Mouse (Mus musculus) hindbrain, embryonic 16.5 days (tissue): Measurements from ENCODE around the gene Acot1. TPM values are rescaled to one million over a fixed set of nuclear protein-coding genes. Genes with fewer than 3 reads are reported as not detected.
A peak's percentile ranks its signal among the peaks of the same experiment; 100 is the strongest.
"Not testable (repeated sequence)": the region's sequence is repeated elsewhere in the genome, so short reads cannot be mapped to it uniquely, and the experiment has no call there.

Source experiments
- ATAC-seq: fragments of 200-750 bp; cut with Nextera tagmentation; 2 replicates; pipeline ENCODE4 v1.8.0; 2017; ENCODE audit warnings: moderate TSS enrichment, moderate library complexity
- H3K27ac ChIP-seq: fragments of 300-500 bp; sonication (generic); 2 replicates; pipeline ENCODE4 v1.5.1; 2014; ENCODE audit warnings: low read depth, mild to moderate bottlenecking, control low read depth, low read length, moderate library complexity
- H3K27me3 ChIP-seq: fragments of 300-500 bp; sonication (generic); replicated peaks from 2 replicates; pipeline ENCODE4 v1.6.1; 2014; ENCODE audit warnings: low read length; ENCODE audit not compliant: control insufficient read depth, insufficient read depth
- H3K36me3 ChIP-seq: fragments of 300-500 bp; sonication (generic); 2 replicates; pipeline ENCODE4 v1.6.1; 2014; ENCODE audit warnings: mild to moderate bottlenecking, low read length, moderate library complexity, mixed read lengths; ENCODE audit not compliant: control insufficient read depth, insufficient read depth
- H3K4me1 ChIP-seq: fragments of 300-500 bp; sonication (generic); 2 replicates; pipeline ENCODE4 v1.6.1; 2014; ENCODE audit warnings: low read depth, low read length; ENCODE audit not compliant: control insufficient read depth, insufficient read depth
- H3K4me2 ChIP-seq: fragments of 300-500 bp; sonication (generic); 2 replicates; pipeline ENCODE4 v1.6.1; 2014; ENCODE audit warnings: mild to moderate bottlenecking, low read length, control low read depth, moderate library complexity
- H3K4me3 ChIP-seq: fragments of 300-500 bp; sonication (generic); 2 replicates; pipeline ENCODE4 v1.5.1; 2014; ENCODE audit warnings: mild to moderate bottlenecking, low read length, control low read depth, moderate library complexity
- H3K9ac ChIP-seq: fragments of 300-500 bp; sonication (generic); 2 replicates; pipeline ENCODE4 v1.6.1; 2014; ENCODE audit warnings: low read depth, mild to moderate bottlenecking, control low read depth, low read length, moderate library complexity
- H3K9me3 ChIP-seq: fragments of 300-500 bp; sonication (generic); 2 replicates; pipeline ENCODE4 v1.6.1; 2014; ENCODE audit warnings: mild to moderate bottlenecking, low read length, moderate library complexity; ENCODE audit not compliant: control insufficient read depth
- WGBS: fragments of 180-500 bp; shearing (Covaris S2); extraction: QIAGEN DNeasy Blood & Tissue Kit; methylation state at CpG from one replicate; pipeline ENCODE4 v1.1.7; 2014; 5-methylcytosine and 5-hydroxymethylcytosine counted together
- polyA plus RNA-seq: library from polyadenylated mRNA; unstranded; fragments of >200 nt; fragmentation: Nextera tagmentation; extraction: Ambion mirVana; gene quantifications from 2 replicates; pipeline ENCODE4 v1.2.1, GENCODE M21; 2015

The Acot1 gene
- polyA plus RNA-seq: 98.1 and 112 TPM in 2 replicates

DNA sequence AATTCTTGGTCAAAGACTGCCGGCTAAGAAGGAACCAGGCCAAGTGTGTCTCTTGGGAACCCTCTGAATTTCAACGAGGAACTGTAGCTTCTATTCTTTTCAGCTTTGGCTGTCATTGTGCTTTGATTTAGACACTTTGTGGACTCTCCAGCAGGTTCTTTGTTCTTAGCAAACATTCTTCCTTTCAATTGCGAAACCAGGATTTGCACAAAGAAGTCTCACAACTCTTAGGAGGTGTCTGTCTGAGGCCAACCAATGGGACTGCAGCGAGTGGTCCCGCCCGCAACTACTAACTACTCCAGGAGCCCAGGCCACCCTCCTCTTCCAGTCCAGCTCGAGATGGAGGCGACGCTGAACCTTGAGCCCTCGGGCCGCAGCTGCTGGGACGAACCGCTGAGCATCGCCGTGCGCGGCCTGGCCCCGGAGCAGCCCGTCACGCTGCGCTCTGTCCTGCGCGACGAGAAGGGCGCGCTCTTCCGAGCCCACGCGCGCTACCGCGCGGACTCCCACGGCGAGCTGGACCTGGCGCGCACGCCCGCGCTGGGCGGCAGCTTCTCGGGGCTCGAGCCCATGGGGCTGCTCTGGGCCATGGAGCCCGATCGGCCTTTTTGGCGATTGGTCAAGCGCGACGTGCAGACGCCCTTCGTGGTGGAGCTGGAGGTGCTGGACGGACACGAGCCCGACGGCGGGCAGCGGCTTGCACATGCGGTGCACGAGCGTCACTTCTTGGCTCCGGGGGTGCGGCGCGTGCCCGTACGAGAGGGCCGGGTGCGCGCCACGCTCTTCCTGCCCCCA, at the start of gene Acot1:
TSS of gene Acot1 (plus strand) at position 320 of the 795 bp plus-strand sequence.
- H3K36me3 ChIP-seq, H3K27me3 ChIP-seq, H3K9me3 ChIP-seq, H3K4me1 ChIP-seq: not testable (repeated sequence)
- 1% methylated on average over 49 of the region's 70 CpGs for WGBS
- H3K27ac ChIP-seq: peak within 1 kb of the TSS; percentile 72
- ATAC-seq: peak; percentile 95
- H3K4me3 ChIP-seq: peak within 1 kb of the TSS; percentile 51
- H3K4me2 ChIP-seq: peak within 1 kb of the TSS; percentile 61
- peak within 1 kb of the TSS; percentile 62 for H3K9ac ChIP-seq

DNA sequence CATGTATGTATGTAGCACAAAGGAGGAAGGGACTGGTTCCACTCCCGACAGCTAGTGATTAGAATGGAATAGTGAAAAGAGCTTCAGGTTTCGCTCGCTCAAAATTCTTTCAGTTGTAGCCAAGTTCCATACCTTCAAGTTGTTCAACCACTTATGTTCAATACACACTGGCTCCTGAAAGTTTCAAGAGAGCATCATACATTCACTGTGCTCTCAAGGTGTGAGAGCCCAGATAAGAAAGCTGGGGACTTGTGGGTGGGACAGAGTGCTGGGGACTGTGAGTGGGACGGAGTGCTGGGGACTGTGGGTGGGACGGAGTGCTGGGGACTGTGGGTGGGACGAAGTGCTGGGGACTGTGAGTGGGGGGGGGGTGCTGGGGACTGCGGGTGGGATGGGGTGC, 44.1 kb upstream of the Acot1 start:
- no peak overlapping the region for H3K4me3 ChIP-seq
- no peak overlapping the region for H3K4me2 ChIP-seq
- no peak overlapping the region for H3K27ac ChIP-seq
- WGBS: 89% methylated on average over 7 of the region's 7 CpGs
- ATAC-seq: no peak
- no peak overlapping the region for H3K9ac ChIP-seq
- H3K4me1 ChIP-seq: no peaks in the 10 kb centered on the region
- no peaks in the 10 kb centered on the region for H3K36me3 ChIP-seq
- no peaks in the 10 kb centered on the region for H3K9me3 ChIP-seq
- no peaks in the 10 kb centered on the region for H3K27me3 ChIP-seq

DNA sequence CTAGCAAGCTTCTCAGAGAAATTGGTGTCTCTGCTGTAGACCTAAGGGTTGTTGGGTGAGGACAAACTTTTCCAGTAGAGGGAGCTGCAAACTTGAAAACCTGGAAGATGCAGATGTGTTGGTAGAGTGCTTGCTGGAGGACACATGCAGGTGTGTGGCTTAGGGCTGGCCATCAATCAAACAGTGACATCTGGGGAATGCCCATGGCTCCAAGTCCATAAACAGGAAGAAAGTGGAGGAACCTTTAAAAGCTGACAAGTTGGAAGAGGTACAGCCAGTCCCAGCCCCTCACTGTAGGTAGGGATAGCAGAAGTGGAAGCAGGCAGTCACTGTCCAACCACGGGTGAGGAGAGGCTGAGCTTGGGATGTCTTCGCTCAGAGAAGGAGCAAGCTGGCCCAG, 37.2 kb upstream of the Acot1 start:
- no peak overlapping the region for H3K4me3 ChIP-seq
- H3K4me1 ChIP-seq: no peaks in the 10 kb centered on the region
- H3K27me3 ChIP-seq: no peaks in the 10 kb centered on the region
- peak; percentile 58; the same call in 1 of the 2 replicates for ATAC-seq
- no peaks in the 10 kb centered on the region for H3K9me3 ChIP-seq
- H3K9ac ChIP-seq: no peak overlapping the region
- H3K4me2 ChIP-seq: no peak overlapping the region
- H3K36me3 ChIP-seq: no peaks in the 10 kb centered on the region
- 79% methylated on average over 2 of the region's 2 CpGs for WGBS
- H3K27ac ChIP-seq: no peak overlapping the region

DNA sequence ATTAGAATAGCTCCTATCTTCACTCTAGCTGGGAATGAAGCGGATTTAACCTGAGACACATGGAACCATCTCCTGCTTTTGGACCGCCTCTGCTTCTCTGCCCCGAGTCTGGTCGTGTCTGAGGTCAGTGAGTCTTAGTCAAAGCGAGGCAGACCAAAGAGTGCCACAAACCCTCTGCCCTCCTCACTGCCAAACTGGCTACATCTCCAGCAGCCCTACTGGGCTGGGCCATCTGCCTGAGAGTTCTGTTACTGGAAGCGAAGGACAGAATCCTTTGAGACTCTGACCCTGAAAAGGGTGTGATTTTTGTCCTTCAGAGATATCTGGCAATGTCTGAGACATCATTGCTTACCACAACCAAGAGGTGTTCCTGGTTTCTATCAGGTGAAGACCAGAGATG, 30.4 kb upstream of the Acot1 start:
- ATAC-seq: no peak

DNA sequence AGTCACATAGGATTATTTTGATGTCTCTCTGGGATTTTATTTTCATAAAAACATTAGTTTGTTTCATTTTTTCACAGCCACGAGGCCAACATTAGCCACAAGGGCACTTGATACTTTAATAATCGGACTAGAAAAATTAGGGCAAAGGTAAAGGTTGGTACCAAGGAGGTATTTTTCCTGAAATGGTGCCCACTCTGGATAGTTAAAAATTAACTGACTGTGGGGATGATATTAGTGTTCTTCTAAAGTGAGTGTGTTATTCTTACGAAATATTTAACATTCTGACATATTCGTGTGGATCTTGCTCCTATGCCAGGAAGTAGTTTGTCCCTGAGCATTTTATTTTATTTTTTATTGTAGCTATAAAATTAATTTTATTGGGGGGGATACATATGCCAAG, 27.7 kb upstream of the Acot1 start:
- no peaks in the 10 kb centered on the region for H3K36me3 ChIP-seq
- H3K9ac ChIP-seq: no peak overlapping the region
- no peaks in the 10 kb centered on the region for H3K4me1 ChIP-seq
- no peaks in the 10 kb centered on the region for H3K27me3 ChIP-seq
- no peak for ATAC-seq
- no peak overlapping the region for H3K4me3 ChIP-seq
- H3K9me3 ChIP-seq: no peaks in the 10 kb centered on the region
- WGBS: 89% methylated on average over 4 of the region's 4 CpGs
- no peak overlapping the region for H3K27ac ChIP-seq
- H3K4me2 ChIP-seq: no peak overlapping the region

More for the DNA sequence above, 30.4 kb upstream of the Acot1 start:
- Histone ChIP-seq H3K9ac (no peak overlapping the region), H3K27ac (no peak overlapping the region), H3K4me2 (no peak overlapping the region), H3K27me3 (no peaks in the 10 kb centered on the region), H3K36me3 (no peaks in the 10 kb centered on the region), H3K9me3 (no peaks in the 10 kb centered on the region), H3K4me1 (no peaks in the 10 kb centered on the region), H3K4me3 (no peak overlapping the region)
- WGBS: 91% methylated on average over 6 of the region's 6 CpGs

DNA sequence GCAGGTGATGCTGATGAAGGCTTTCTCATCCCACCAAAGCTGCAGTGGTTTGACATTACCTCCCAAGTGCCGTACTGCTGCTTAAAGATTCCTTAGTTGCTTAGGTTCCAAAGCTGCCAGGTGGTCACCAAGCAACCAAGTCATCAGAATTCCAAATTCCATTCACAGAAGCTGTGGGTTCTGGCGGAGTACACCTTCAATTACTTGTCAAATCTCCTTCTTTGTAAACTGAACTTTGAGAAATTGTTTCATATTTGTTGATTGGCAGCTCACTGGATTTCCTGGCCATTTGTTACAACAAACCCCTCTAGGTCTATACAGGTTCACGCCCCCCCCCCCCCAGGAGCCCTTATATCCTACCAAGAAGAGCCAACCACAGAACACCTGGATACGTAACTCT, 24.5 kb upstream of the Acot1 start, which contains the start of gene Heatr4:
TSS of gene Heatr4 (minus strand) at position 101 of the 400 bp plus-strand sequence.
- peaks cover 4% of the 10 kb centered on the region for H3K4me1 ChIP-seq
- no peak within 1 kb of the TSS for H3K4me3 ChIP-seq
- no peak within 1 kb of the TSS for H3K9ac ChIP-seq
- no peak within 1 kb of the TSS for H3K27ac ChIP-seq
- H3K9me3 ChIP-seq: no peaks in the 10 kb centered on the region
- no peak within 1 kb of the TSS for H3K4me2 ChIP-seq
- WGBS: 75% methylated on average over 4 of the region's 4 CpGs
- no peaks in the 10 kb centered on the region for H3K27me3 ChIP-seq
- no peaks in the 10 kb centered on the region for H3K36me3 ChIP-seq
- no peak for ATAC-seq

DNA sequence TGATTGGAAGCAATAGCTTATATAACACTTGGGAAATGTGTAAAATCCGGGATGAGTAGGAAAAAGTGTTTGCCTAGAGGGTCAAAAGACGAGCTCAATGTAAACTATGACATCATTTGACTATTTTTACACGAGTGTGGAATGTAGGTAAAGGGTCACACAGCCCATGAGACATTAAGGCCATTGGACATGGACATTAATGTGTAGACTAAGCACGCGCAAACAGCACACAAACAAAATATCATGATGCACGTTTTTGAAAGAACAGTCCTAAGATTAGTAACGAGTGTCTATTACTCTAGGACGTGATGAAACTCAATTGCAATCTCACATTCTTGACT, 22.1 kb upstream of the Acot1 start:
- no peaks in the 10 kb centered on the region for H3K36me3 ChIP-seq
- no peak for ATAC-seq
- H3K4me2 ChIP-seq: peak overlapping the region; percentile 53
- 32% methylated on average over 8 of the region's 8 CpGs for WGBS
- H3K27ac ChIP-seq: peak overlapping the region; percentile 92
- H3K4me3 ChIP-seq: peak overlapping the region; percentile 71
- peak overlapping the region; percentile 84 for H3K9ac ChIP-seq
- no peaks in the 10 kb centered on the region for H3K27me3 ChIP-seq
- no peaks in the 10 kb centered on the region for H3K9me3 ChIP-seq
- H3K4me1 ChIP-seq: peaks cover 4% of the 10 kb centered on the region

DNA sequence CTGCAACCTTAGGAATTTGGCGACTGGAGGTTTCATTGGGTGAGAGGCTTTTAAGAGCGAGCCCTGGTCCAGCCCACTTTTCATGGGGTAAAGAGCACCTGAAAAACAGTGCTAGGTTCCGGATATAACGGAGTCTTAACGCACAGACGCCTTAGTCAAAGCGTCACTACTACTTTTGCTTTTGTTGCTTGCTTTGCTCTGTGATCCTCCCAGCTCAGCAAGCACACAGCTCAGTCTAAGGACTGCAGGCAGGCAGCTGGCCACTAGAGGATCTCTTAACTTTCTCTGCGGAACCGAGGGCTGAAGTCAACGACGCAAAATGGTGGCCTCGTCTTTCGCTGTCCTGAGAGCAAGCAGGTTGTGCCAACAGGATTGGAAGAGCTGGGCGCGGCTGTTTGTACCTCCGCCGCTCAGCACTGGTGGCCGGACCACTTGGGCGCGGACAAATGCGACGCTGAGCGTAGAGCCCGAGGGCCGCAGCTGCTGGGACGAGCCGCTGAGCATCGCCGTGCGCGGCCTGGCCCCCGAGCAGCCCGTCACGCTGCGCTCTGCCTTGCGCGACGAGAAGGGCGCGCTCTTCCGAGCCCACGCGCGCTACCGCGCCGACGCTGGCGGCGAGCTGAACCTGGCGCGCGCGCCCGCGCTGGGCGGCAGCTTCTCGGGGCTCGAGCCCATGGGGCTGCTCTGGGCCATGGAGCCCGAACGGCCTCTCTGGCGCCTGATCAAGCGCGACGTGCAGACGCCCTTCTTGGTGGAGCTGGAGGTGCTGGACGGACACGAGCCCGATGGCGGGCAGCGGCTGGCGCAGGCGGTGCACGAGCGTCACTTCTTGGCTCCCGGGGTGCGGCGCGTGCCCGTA, 21.5 kb upstream of the Acot1 start, which contains the start of gene Acot2:
TSS of gene Acot2 (plus strand) at position 279 of the 859 bp plus-strand sequence.
- H3K9me3 ChIP-seq: no peaks in the 10 kb centered on the region
- peaks cover 4% of the 10 kb centered on the region for H3K4me1 ChIP-seq
- H3K27ac ChIP-seq: peak within 1 kb of the TSS; percentile 92
- peak within 1 kb of the TSS; percentile 53 for H3K4me2 ChIP-seq
- peak within 1 kb of the TSS; percentile 84 for H3K9ac ChIP-seq
- under 1% methylated on average over 79 of the region's 80 CpGs for WGBS
- ATAC-seq: peak; percentile 96
- no peaks in the 10 kb centered on the region for H3K36me3 ChIP-seq
- peak within 1 kb of the TSS; percentile 71 for H3K4me3 ChIP-seq
- no peaks in the 10 kb centered on the region for H3K27me3 ChIP-seq

DNA sequence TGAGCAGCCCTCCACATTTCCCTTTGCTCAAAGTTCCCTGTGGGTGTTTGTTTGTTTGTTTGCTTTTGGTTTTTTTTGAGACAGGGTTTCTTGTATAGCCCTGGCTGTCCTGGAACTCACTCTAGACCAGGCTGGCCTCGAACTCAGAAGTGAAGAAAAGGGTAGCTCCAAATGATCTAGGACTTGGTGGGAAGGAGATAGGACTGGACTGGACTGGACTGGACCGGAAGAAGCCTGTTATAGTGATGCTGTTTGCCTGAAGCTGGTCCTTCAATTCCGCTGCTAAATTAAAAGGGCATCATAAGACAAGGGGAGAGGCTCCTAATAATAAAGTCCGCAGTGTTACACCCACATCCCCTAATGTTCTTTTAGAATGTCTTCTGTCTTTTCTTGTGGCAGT, 20.8 kb upstream of the Acot1 start:
- H3K27me3 ChIP-seq: no peaks in the 10 kb centered on the region
- WGBS: 66% methylated on average over 4 of the region's 4 CpGs
- no peaks in the 10 kb centered on the region for H3K36me3 ChIP-seq
- peak overlapping the region; percentile 53 for H3K4me2 ChIP-seq
- ATAC-seq: no peak
- H3K9me3 ChIP-seq: no peaks in the 10 kb centered on the region
- peak overlapping the region; percentile 84 for H3K9ac ChIP-seq
- H3K4me3 ChIP-seq: peak overlapping the region; percentile 71
- peak overlapping the region; percentile 92 for H3K27ac ChIP-seq
- H3K4me1 ChIP-seq: peaks cover 4% of the 10 kb centered on the region
